Mouse (Mus musculus) liver, adult 2 months (tissue): Measurements from ENCODE around the gene Emp3.
A peak's percentile ranks its signal among the peaks of the same experiment; 100 is the strongest.

Source experiments
- CTCF ChIP-seq: fragments of 200-500 bp; IDR thresholded peaks from 2 replicates; pipeline ENCODE4 v1.5.1; 2011; ENCODE audit warnings: low read depth, low read length, control low read depth
- POLR2A ChIP-seq: fragments of 200-500 bp; IDR thresholded peaks from 2 replicates; pipeline ENCODE4 v1.6.1; 2011; ENCODE audit warnings: low read length, control low read depth; ENCODE audit not compliant: insufficient read depth; ENCODE audit errors: extremely low read depth

GRCm38 (mm10) chr7:45896517-45897257, 24.5 kb downstream of the Emp3 start, which contains the start of the genes Syngr4 and Tmem143:
- TF ChIP-seq CTCF (no peak), POLR2A (peak; percentile 84)
